Mouse (Mus musculus): ENCODE results near the gene Rnf186. TPM values are rescaled to one million over a fixed set of nuclear protein-coding genes. Genes with fewer than 3 reads are reported as not detected.

Gene Rnf186
- polyA plus RNA-seq, 1 experiment from 2014 or later: not detected

- no peak overlapping the region for H3K4me3 ChIP-seq
- 0 out of 2 replicates have a peak, but pooled peaks cover 4% of the 10 kb centered on the region for H3K4me1 ChIP-seq
- H3K27ac ChIP-seq (replicated peaks): no peak overlapping the region
- H3K27me3 ChIP-seq (replicated peaks; ENCODE audit: low read depth, poor library complexity, severe bottlenecking): no peaks in the 10 kb centered on the region
- 86% methylated on average over 2 of the region's 2 CpGs for WGBS
- H3K36me3 ChIP-seq (replicated peaks): no peaks in the 10 kb centered on the region
- no peaks in the 10 kb centered on the region for H3K9me3 ChIP-seq
- DNase-seq (ENCODE audit: low spot score): no peak
Observed at GRCm38 (mm10) chr4:138948257-138948656, 18.7 kb upstream of the Rnf186 start.

GRCm38 (mm10) chr4:138958612-138959011 is 8.3 kb upstream of the Rnf186 start:
- Histone ChIP-seq H3K9me3 (no peaks in the 10 kb centered on the region), H3K27ac (replicated peaks) (no peak overlapping the region), H3K4me1 (no peaks in the 10 kb centered on the region), H3K4me3 (no peak overlapping the region), H3K27me3 (replicated peaks; ENCODE audit: low read depth, poor library complexity, severe bottlenecking) (no peaks in the 10 kb centered on the region), H3K36me3 (replicated peaks) (no peaks in the 10 kb centered on the region)
- 79% methylated on average over 9 of the region's 9 CpGs for WGBS
- DNase-seq (ENCODE audit: low spot score): no peak

- 90% methylated on average over 15 of the region's 15 CpGs for WGBS
- Histone ChIP-seq H3K9me3 (no peaks in the 10 kb centered on the region), H3K36me3 (replicated peaks) (no peaks in the 10 kb centered on the region), H3K27ac (replicated peaks) (no peak overlapping the region), H3K4me3 (no peak overlapping the region), H3K27me3 (replicated peaks; ENCODE audit: low read depth, poor library complexity, severe bottlenecking) (no peaks in the 10 kb centered on the region), H3K4me1 (no peaks in the 10 kb centered on the region)
- DNase-seq (ENCODE audit: low spot score): no peak
Observed at GRCm38 (mm10) chr4:138959120-138959519, 7.8 kb upstream of the Rnf186 start.

GRCm38 (mm10) chr4:138959926-138960325 is 7.0 kb upstream of the Rnf186 start:
- H3K36me3 ChIP-seq (replicated peaks): no peaks in the 10 kb centered on the region
- 68% methylated on average over 7 of the region's 7 CpGs for WGBS
- no peak for DNase-seq (ENCODE audit: low spot score)
- no peak overlapping the region for H3K27ac ChIP-seq (replicated peaks)
- no peaks in the 10 kb centered on the region for H3K9me3 ChIP-seq
- no peaks in the 10 kb centered on the region for H3K27me3 ChIP-seq (replicated peaks; ENCODE audit: low read depth, poor library complexity, severe bottlenecking)
- H3K4me1 ChIP-seq: no peaks in the 10 kb centered on the region
- H3K4me3 ChIP-seq: no peak overlapping the region

- Histone ChIP-seq H3K4me3 (no peak overlapping the region), H3K4me1 (no peaks in the 10 kb centered on the region), H3K36me3 (replicated peaks) (no peaks in the 10 kb centered on the region), H3K27me3 (replicated peaks; ENCODE audit: low read depth, poor library complexity, severe bottlenecking) (no peaks in the 10 kb centered on the region), H3K9me3 (no peaks in the 10 kb centered on the region), H3K27ac (replicated peaks) (no peak overlapping the region)
- 89% methylated on average over 5 of the region's 5 CpGs for WGBS
- DNase-seq (ENCODE audit: low spot score): no peak
Observed at GRCm38 (mm10) chr4:138962719-138963118, 4.2 kb upstream of the Rnf186 start.

- H3K4me3 ChIP-seq: no peak overlapping the region
- H3K27ac ChIP-seq (replicated peaks): no peak overlapping the region
- no peak for DNase-seq (ENCODE audit: low spot score)
- H3K36me3 ChIP-seq (replicated peaks): no peaks in the 10 kb centered on the region
- H3K27me3 ChIP-seq (replicated peaks; ENCODE audit: low read depth, poor library complexity, severe bottlenecking): no peaks in the 10 kb centered on the region
- 85% methylated on average over 5 of the region's 5 CpGs for WGBS
- H3K9me3 ChIP-seq: no peaks in the 10 kb centered on the region
- no peaks in the 10 kb centered on the region for H3K4me1 ChIP-seq
Observed at GRCm38 (mm10) chr4:138965871-138966270, 1.0 kb upstream of the Rnf186 start.

- H3K9me3 ChIP-seq: no peaks in the 10 kb centered on the region
- DNase-seq (ENCODE audit: low spot score): no peak
- WGBS: 92% methylated on average over 15 of the region's 15 CpGs
- no peak overlapping the region for H3K4me3 ChIP-seq
- H3K4me1 ChIP-seq: peaks cover 7% of the 10 kb centered on the region
- H3K27ac ChIP-seq (replicated peaks): no peak overlapping the region
- H3K36me3 ChIP-seq (replicated peaks): no peaks in the 10 kb centered on the region
- H3K27me3 ChIP-seq (replicated peaks; ENCODE audit: low read depth, poor library complexity, severe bottlenecking): 0 out of 2 replicates have a peak, but pooled peaks cover 4% of the 10 kb centered on the region
Observed at GRCm38 (mm10) chr4:138967485-138967884, 573 bp downstream of the Rnf186 start.

GRCm38 (mm10) chr4:138968772-138969556 is 2.1 kb downstream of the Rnf186 start:
- Histone ChIP-seq H3K4me1 (peaks cover 18% of the 10 kb centered on the region), H3K27ac (replicated peaks) (no peak overlapping the region; the same call in 1 of the 2 replicates), H3K4me3 (no peak overlapping the region), H3K9me3 (no peaks in the 10 kb centered on the region), H3K27me3 (replicated peaks; ENCODE audit: low read depth, poor library complexity, severe bottlenecking) (0 out of 2 replicates have a peak, but pooled peaks cover 7% of the 10 kb centered on the region), H3K36me3 (replicated peaks) (no peaks in the 10 kb centered on the region)
- 84% methylated on average over 16 of the region's 16 CpGs for WGBS
- no peak for DNase-seq (ENCODE audit: low spot score)

- no peak for DNase-seq (ENCODE audit: low spot score)
- 0 out of 2 replicates have a peak, but pooled peaks cover 9% of the 10 kb centered on the region for H3K27me3 ChIP-seq (replicated peaks; ENCODE audit: low read depth, poor library complexity, severe bottlenecking)
- no peak overlapping the region for H3K4me3 ChIP-seq
- no peaks in the 10 kb centered on the region for H3K9me3 ChIP-seq
- peaks cover 18% of the 10 kb centered on the region for H3K4me1 ChIP-seq
- H3K27ac ChIP-seq (replicated peaks): no peak overlapping the region
- 81% methylated on average over 9 of the region's 9 CpGs for WGBS
- H3K36me3 ChIP-seq (replicated peaks): no peaks in the 10 kb centered on the region
Observed at GRCm38 (mm10) chr4:138969736-138970135, 2.8 kb downstream of the Rnf186 start.

GRCm38 (mm10) chr4:138971371-138971770 is 4.5 kb downstream of the Rnf186 start:
- 0 out of 2 replicates have a peak, but pooled peaks cover 9% of the 10 kb centered on the region for H3K27me3 ChIP-seq (replicated peaks; ENCODE audit: low read depth, poor library complexity, severe bottlenecking)
- H3K27ac ChIP-seq (replicated peaks): no peak overlapping the region
- H3K4me3 ChIP-seq: no peak overlapping the region
- no peak for DNase-seq (ENCODE audit: low spot score)
- peaks cover 22% of the 10 kb centered on the region for H3K4me1 ChIP-seq
- H3K36me3 ChIP-seq (replicated peaks): no peaks in the 10 kb centered on the region
- WGBS: 92% methylated on average over 6 of the region's 6 CpGs
- no peaks in the 10 kb centered on the region for H3K9me3 ChIP-seq

GRCm38 (mm10) chr4:138972139-138972826 is 5.4 kb downstream of the Rnf186 start:
- Histone ChIP-seq H3K4me3 (peak overlapping the region; percentile 69), H3K27ac (replicated peaks) (peak overlapping the region; percentile 90), H3K9me3 (no peaks in the 10 kb centered on the region), H3K27me3 (replicated peaks; ENCODE audit: low read depth, poor library complexity, severe bottlenecking) (0 out of 2 replicates have a peak, but pooled peaks cover 9% of the 10 kb centered on the region), H3K36me3 (replicated peaks) (no peaks in the 10 kb centered on the region), H3K4me1 (peaks cover 22% of the 10 kb centered on the region)
- DNase-seq (ENCODE audit: low spot score): peak; percentile 60
- WGBS: 21% methylated on average over 20 of the region's 20 CpGs

- H3K4me3 ChIP-seq: peak within 1 kb of the TSS; percentile 69
- H3K27ac ChIP-seq (replicated peaks): peak within 1 kb of the TSS; percentile 90
- peak; percentile 74 for DNase-seq (ENCODE audit: low spot score)
- no peaks in the 10 kb centered on the region for H3K36me3 ChIP-seq (replicated peaks)
- no peaks in the 10 kb centered on the region for H3K9me3 ChIP-seq
- 2% methylated on average over 60 of the region's 60 CpGs for WGBS
- peaks cover 22% of the 10 kb centered on the region for H3K4me1 ChIP-seq
- H3K27me3 ChIP-seq (replicated peaks; ENCODE audit: low read depth, poor library complexity, severe bottlenecking): 0 out of 2 replicates have a peak, but pooled peaks cover 9% of the 10 kb centered on the region
Observed at GRCm38 (mm10) chr4:138972827-138973718, 6.2 kb downstream of the Rnf186 start, which contains the start of gene Tmco4. TSS of gene Tmco4 (plus strand) at chr4:138972888.
